Mouse (Mus musculus): ENCODE measurements around the gene Nppc. TPM values are rescaled to one million over a fixed set of nuclear protein-coding genes. Genes with fewer than 3 reads are reported as not detected.

The Nppc gene
- polyA plus RNA-seq, 1 experiment = 0.09 TPM

GRCm38 (mm10) chr1:86623001-86624000 is 47.1 kb downstream of the Nppc start:
- no peaks in the 10 kb centered on the region for H3K27me3 ChIP-seq (replicated peaks; ENCODE audit: control insufficient read depth, insufficient read depth, low read length)
- no peak overlapping the region for H3K27ac ChIP-seq (ENCODE audit: insufficient read depth, low read depth, low read length)
- no peak overlapping the region for H3K4me3 ChIP-seq (ENCODE audit: insufficient read depth, low read depth, low read length)
- 31% methylated on average over 16 of the region's 16 CpGs for WGBS
- H3K4me1 ChIP-seq (ENCODE audit: control insufficient read depth, insufficient read depth, low read length) = no peaks in the 10 kb centered on the region
- no peak for TF ChIP-seq POLR2A (IDR thresholded peaks at IDR 0.05; ENCODE audit: low read depth, low read length)
- TF ChIP-seq CTCF (conservative IDR thresholded peaks at IDR 0.05; ENCODE audit: insufficient read depth, insufficient read length, low read depth, low read length) = no peak
- H3K36me3 ChIP-seq (ENCODE audit: control insufficient read depth, insufficient read depth, low read length) = no peaks in the 10 kb centered on the region
- no peak for DNase-seq

DNA sequence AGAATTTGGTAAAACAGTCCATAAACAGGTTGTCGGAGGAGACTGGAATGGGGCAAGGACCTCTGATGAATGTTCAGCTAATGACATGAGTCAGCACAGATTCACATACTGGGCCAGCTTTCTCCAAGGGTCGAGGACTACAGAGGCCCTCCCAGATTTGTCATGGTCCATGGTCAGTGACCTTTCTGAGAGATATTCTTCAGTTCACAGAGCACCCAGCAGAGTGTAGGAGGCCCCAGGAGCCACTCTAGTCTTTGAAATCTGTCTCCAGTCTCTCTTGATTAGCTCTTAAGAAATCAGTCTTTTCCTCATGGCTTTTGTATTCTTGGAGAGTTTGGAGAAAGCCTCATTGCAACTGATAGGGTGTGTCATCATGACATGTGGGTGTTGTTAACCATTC is 48.1 kb downstream of the Nppc start:
- H3K4me3 ChIP-seq (ENCODE audit: insufficient read depth, low read depth, low read length) = no peak overlapping the region
- TF ChIP-seq POLR2A (IDR thresholded peaks at IDR 0.05; ENCODE audit: low read depth, low read length) = no peak
- TF ChIP-seq CTCF (conservative IDR thresholded peaks at IDR 0.05; ENCODE audit: insufficient read depth, insufficient read length, low read depth, low read length) = no peak
- WGBS = 49% methylated on average over 2 of the region's 2 CpGs
- no peaks in the 10 kb centered on the region for H3K36me3 ChIP-seq (ENCODE audit: control insufficient read depth, insufficient read depth, low read length)
- H3K4me1 ChIP-seq (ENCODE audit: control insufficient read depth, insufficient read depth, low read length) = no peaks in the 10 kb centered on the region
- peak; percentile 49 for DNase-seq
- H3K27ac ChIP-seq (ENCODE audit: insufficient read depth, low read depth, low read length) = no peak overlapping the region
- no peaks in the 10 kb centered on the region for H3K27me3 ChIP-seq (replicated peaks; ENCODE audit: control insufficient read depth, insufficient read depth, low read length)

DNA sequence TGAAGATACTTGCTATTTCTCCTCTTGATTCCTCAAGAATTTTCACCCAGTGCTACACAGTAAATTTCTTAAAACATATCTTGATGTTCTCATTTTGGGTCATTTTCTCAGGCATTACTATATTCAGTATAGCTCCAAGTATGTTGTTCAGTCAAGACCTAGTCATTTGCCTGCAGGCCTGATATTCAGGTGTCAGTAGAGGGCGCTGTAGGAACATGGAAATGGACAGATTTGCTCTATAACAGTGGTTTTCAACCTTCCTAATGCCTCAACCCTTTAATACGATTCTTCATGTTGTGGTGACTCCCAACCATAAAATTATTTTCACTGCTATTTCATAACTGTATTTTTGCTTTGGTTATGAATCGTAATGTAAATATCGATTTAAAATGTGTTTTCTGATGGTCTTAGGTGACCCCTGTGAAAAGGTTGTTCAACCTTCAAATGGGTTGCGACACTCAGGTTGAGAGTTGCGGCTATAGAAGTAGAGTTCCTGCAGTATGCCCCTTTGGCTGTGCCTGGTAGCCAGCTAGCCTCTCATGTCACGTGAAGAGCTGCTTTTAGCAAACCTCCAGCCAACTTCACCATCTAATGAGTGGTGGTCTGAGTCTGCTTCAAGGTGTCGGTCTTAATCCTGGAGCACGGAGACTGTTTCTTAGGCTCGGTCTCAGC is 51.8 kb downstream of the Nppc start:
- TF ChIP-seq CTCF (conservative IDR thresholded peaks at IDR 0.05; ENCODE audit: insufficient read depth, insufficient read length, low read depth, low read length) (peak; percentile 43), POLR2A (IDR thresholded peaks at IDR 0.05; ENCODE audit: low read depth, low read length) (no peak)
- WGBS = 62% methylated on average over 10 of the region's 10 CpGs
- H3K27ac ChIP-seq (ENCODE audit: insufficient read depth, low read depth, low read length) = no peak overlapping the region
- no peaks in the 10 kb centered on the region for H3K36me3 ChIP-seq (ENCODE audit: control insufficient read depth, insufficient read depth, low read length)
- peak; percentile 79 for DNase-seq
- H3K27me3 ChIP-seq (replicated peaks; ENCODE audit: control insufficient read depth, insufficient read depth, low read length) = no peaks in the 10 kb centered on the region
- H3K4me1 ChIP-seq (ENCODE audit: control insufficient read depth, insufficient read depth, low read length) = no peaks in the 10 kb centered on the region
- H3K4me3 ChIP-seq (ENCODE audit: insufficient read depth, low read depth, low read length) = no peak overlapping the region

Other genes starting within 250 kb of the Nppc start
- gene Nmur1, start 244.3 kb downstream of the Nppc start, polyA plus RNA-seq (2012; rRNA removed) = 0.19 and 0.23 TPM in 2 replicates
- not detected in 2 replicates for gene Tex44, start 244.2 kb downstream of the Nppc start, polyA plus RNA-seq (2012; rRNA removed)
- 622 and 651 TPM in 2 replicates for gene Ptma, start 143.8 kb downstream of the Nppc start, polyA plus RNA-seq (2012; rRNA removed)
- 20.2 and 24.9 TPM in 2 replicates for gene Pde6d, start 87.9 kb downstream of the Nppc start, polyA plus RNA-seq (2012; rRNA removed)
- 20.1 and 22.5 TPM in 2 replicates for gene Cops7b, start 87.7 kb downstream of the Nppc start, polyA plus RNA-seq (2012; rRNA removed)
- gene Dis3l2, start 33.2 kb upstream of the Nppc start, polyA plus RNA-seq (2012; rRNA removed) = 15.7 and 17.2 TPM in 2 replicates